Mouse (Mus musculus): ENCODE results near the gene Tpr. TPM values are rescaled to one million over a fixed set of nuclear protein-coding genes. Genes with fewer than 3 reads are reported as not detected.

Tpr gene
- polyA plus RNA-seq, 1 experiment from 2014 or later = 189 TPM

GRCm38 (mm10) chr1:150458977-150459376 lies 66.3 kb downstream of the Tpr start:
- CTCF ChIA-PET = no interaction called here

GRCm38 (mm10) chr1:150459599-150459998 lies 67.0 kb downstream of the Tpr start:
- ChIA-PET POLR2A (interaction anchor here (1.6 kb wide), 1 partner anchor 16 kb away, joined by 3 read pairs; no protein-coding TSS in a partner anchor), CTCF (no interaction called here)
- in situ Hi-C loops (cut with MboI; ENCODE audit: low pct_unique_long_range_greater_than_20kb) = no loop called here
- no peaks in the 10 kb centered on the region for H3K27me3 ChIP-seq
- no peak for TF ChIP-seq CTCF (IDR thresholded peaks at IDR 0.05)
- no peak for ATAC-seq
- no peak for DNase-seq (ENCODE audit: low read depth, low spot score)

More at GRCm38 (mm10) chr1:150458977-150459376, 66.3 kb downstream of the Tpr start:
- no peaks in the 10 kb centered on the region for H3K27me3 ChIP-seq
- in situ Hi-C loops (cut with MboI; ENCODE audit: low pct_unique_long_range_greater_than_20kb) = no loop called here
- POLR2A ChIA-PET = no interaction called here
- TF ChIP-seq CTCF (IDR thresholded peaks at IDR 0.05) = no peak
- DNase-seq (ENCODE audit: low read depth, low spot score) = no peak
- no peak for ATAC-seq

- ChIA-PET CTCF (no interaction called here), POLR2A (interaction anchor here (1.0 to 1.6 kb wide), 2 partner anchors 15 to 35 kb away, joined by 3 read pairs; no protein-coding TSS in a partner anchor)
- TF ChIP-seq CTCF (IDR thresholded peaks at IDR 0.05) = no peak
- DNase-seq (ENCODE audit: low read depth, low spot score) (peak; percentile 34), ATAC-seq (peak; percentile 88)
- in situ Hi-C loops (cut with MboI; ENCODE audit: low pct_unique_long_range_greater_than_20kb) = no loop called here
- no peaks in the 10 kb centered on the region for H3K27me3 ChIP-seq
These were observed 68.0 kb downstream of the Tpr start for GRCm38 (mm10) chr1:150460595-150460994.

GRCm38 (mm10) chr1:150463068-150463467 lies 70.4 kb downstream of the Tpr start:
- no peak for ATAC-seq
- ChIA-PET CTCF (interaction anchor here (1.7 kb wide), 1 partner anchor 10 kb away, joined by 3 read pairs; no protein-coding TSS in a partner anchor), POLR2A (no interaction called here)
- in situ Hi-C loops (cut with MboI; ENCODE audit: low pct_unique_long_range_greater_than_20kb) = no loop called here
- no peak for DNase-seq (ENCODE audit: low read depth, low spot score)
- H3K27me3 ChIP-seq = no peaks in the 10 kb centered on the region
- no peak for TF ChIP-seq CTCF (IDR thresholded peaks at IDR 0.05)

GRCm38 (mm10) chr1:150463691-150464090 lies 71.1 kb downstream of the Tpr start:
- no peaks in the 10 kb centered on the region for H3K27me3 ChIP-seq
- ATAC-seq (no peak), DNase-seq (ENCODE audit: low read depth, low spot score) (no peak)
- no peak for TF ChIP-seq CTCF (IDR thresholded peaks at IDR 0.05)
- in situ Hi-C loops (cut with MboI; ENCODE audit: low pct_unique_long_range_greater_than_20kb) = no loop called here
- ChIA-PET POLR2A (interaction anchor here (0.6 kb wide), 1 partner anchor 28 kb away, joined by 3 read pairs; no protein-coding TSS in a partner anchor), CTCF (no interaction called here)

- POLR2A ChIA-PET = no interaction called here
- in situ Hi-C loops (cut with MboI; ENCODE audit: low pct_unique_long_range_greater_than_20kb) = no loop called here
These were observed 72.7 kb downstream of the Tpr start for GRCm38 (mm10) chr1:150465364-150465763.

GRCm38 (mm10) chr1:150466132-150466531 lies 73.5 kb downstream of the Tpr start, which contains the start of gene Prg4:
Gene Prg4, minus strand, starts transcription at chr1:150466165.
- in situ Hi-C loops (cut with MboI; ENCODE audit: low pct_unique_long_range_greater_than_20kb) = no loop called here
- ChIA-PET CTCF (no interaction called here), POLR2A (no interaction called here)
- DNase-seq (ENCODE audit: low read depth, low spot score) = no peak
- TF ChIP-seq CTCF (IDR thresholded peaks at IDR 0.05) = no peak
- H3K27me3 ChIP-seq = no peaks in the 10 kb centered on the region
- no peak for ATAC-seq

More at GRCm38 (mm10) chr1:150465364-150465763, 72.7 kb downstream of the Tpr start:
- DNase-seq (ENCODE audit: low read depth, low spot score) = no peak
- CTCF ChIA-PET = no interaction called here
- no peaks in the 10 kb centered on the region for H3K27me3 ChIP-seq
- no peak for TF ChIP-seq CTCF (IDR thresholded peaks at IDR 0.05)
- ATAC-seq = no peak

GRCm38 (mm10) chr1:150469992-150470391 lies 77.4 kb downstream of the Tpr start:
- ATAC-seq (no peak), DNase-seq (ENCODE audit: low read depth, low spot score) (no peak)
- ChIA-PET POLR2A (no interaction called here), CTCF (no interaction called here)
- no peaks in the 10 kb centered on the region for H3K27me3 ChIP-seq
- in situ Hi-C loops (cut with MboI; ENCODE audit: low pct_unique_long_range_greater_than_20kb) = no loop called here
- TF ChIP-seq CTCF (IDR thresholded peaks at IDR 0.05) = no peak

GRCm38 (mm10) chr1:150472525-150472924 lies 79.9 kb downstream of the Tpr start:
- CTCF ChIA-PET = interaction anchor here (0.8 kb wide), 1 partner anchor 10 kb away, joined by 3 read pairs; no protein-coding TSS in a partner anchor

GRCm38 (mm10) chr1:150480674-150481073 lies 88.0 kb downstream of the Tpr start:
- ChIA-PET CTCF (interaction anchor here (1.6 kb wide), 1 partner anchor 12 kb away, joined by 5 read pairs; no protein-coding TSS in a partner anchor), POLR2A (no interaction called here)
- in situ Hi-C loops (cut with MboI; ENCODE audit: low pct_unique_long_range_greater_than_20kb) = no loop called here
- H3K27me3 ChIP-seq = no peaks in the 10 kb centered on the region
- TF ChIP-seq CTCF (IDR thresholded peaks at IDR 0.05) = no peak
- ATAC-seq = no peak
- no peak for DNase-seq (ENCODE audit: low read depth, low spot score)

More at GRCm38 (mm10) chr1:150472525-150472924, 79.9 kb downstream of the Tpr start:
- no peak for TF ChIP-seq CTCF (IDR thresholded peaks at IDR 0.05)
- in situ Hi-C loops (cut with MboI; ENCODE audit: low pct_unique_long_range_greater_than_20kb) = no loop called here
- POLR2A ChIA-PET = interaction anchor here (0.6 kb wide), 1 partner anchor 10 kb away, joined by 5 read pairs; no protein-coding TSS in a partner anchor
- no peaks in the 10 kb centered on the region for H3K27me3 ChIP-seq
- no peak for ATAC-seq
- no peak for DNase-seq (ENCODE audit: low read depth, low spot score)

GRCm38 (mm10) chr1:150489148-150489547 lies 96.5 kb downstream of the Tpr start:
- in situ Hi-C loops (cut with MboI; ENCODE audit: low pct_unique_long_range_greater_than_20kb) = no loop called here
- no peak for DNase-seq (ENCODE audit: low read depth, low spot score)

More at GRCm38 (mm10) chr1:150489148-150489547, 96.5 kb downstream of the Tpr start:
- no peak for ATAC-seq
- TF ChIP-seq CTCF (IDR thresholded peaks at IDR 0.05) = no peak
- H3K27me3 ChIP-seq = no peaks in the 10 kb centered on the region
- ChIA-PET POLR2A (no interaction called here), CTCF (no interaction called here)
